Mouse (Mus musculus): ENCODE data around the gene Fstl5. TPM values are rescaled to one million over a fixed set of nuclear protein-coding genes. Genes with fewer than 3 reads are reported as not detected.
"Not testable (repeated sequence)": the region's sequence is repeated elsewhere in the genome, so short reads cannot be mapped to it uniquely, and the experiment has no call there.

The Fstl5 gene
- polyA plus RNA-seq, 1 experiment from 2014 or later: 5.8 TPM

- no peaks in the 10 kb centered on the region for H3K36me3 ChIP-seq
- H3K4me1 ChIP-seq (replicated peaks): no peaks in the 10 kb centered on the region
- WGBS: 89% methylated on average over 3 of the region's 3 CpGs
Measured at GRCm38 (mm10) chr3:76316991-76317390, 242.9 kb downstream of the Fstl5 start.

GRCm38 (mm10) chr3:76319531-76319930, 245.5 kb downstream of the Fstl5 start:
- H3K4me1 ChIP-seq (replicated peaks): no peaks in the 10 kb centered on the region
- no peak overlapping the region for H3K27ac ChIP-seq
- WGBS: 91% methylated on average over 4 of the region's 4 CpGs
- H3K27me3 ChIP-seq (ENCODE audit: insufficient read depth, poor library complexity, severe bottlenecking): no peaks in the 10 kb centered on the region
- no peaks in the 10 kb centered on the region for H3K36me3 ChIP-seq
- no peak overlapping the region for H3K4me3 ChIP-seq
- 0 out of 2 replicates have a peak, but pooled peaks cover 9% of the 10 kb centered on the region for H3K9me3 ChIP-seq
- no peak for DNase-seq (ENCODE audit: low spot score)

More at GRCm38 (mm10) chr3:76316991-76317390, 242.9 kb downstream of the Fstl5 start:
- Histone ChIP-seq H3K27ac (no peak overlapping the region), H3K9me3 (0 out of 2 replicates have a peak, but pooled peaks cover 9% of the 10 kb centered on the region), H3K27me3 (ENCODE audit: insufficient read depth, poor library complexity, severe bottlenecking) (no peaks in the 10 kb centered on the region), H3K4me3 (no peak overlapping the region)
- no peak for DNase-seq (ENCODE audit: low spot score)

GRCm38 (mm10) chr3:76322431-76322830, 248.4 kb downstream of the Fstl5 start:
- Histone ChIP-seq H3K9me3 (0 out of 2 replicates have a peak, but pooled peaks cover 9% of the 10 kb centered on the region), H3K4me3 (no peak overlapping the region), H3K4me1 (replicated peaks) (no peaks in the 10 kb centered on the region), H3K27ac (no peak overlapping the region), H3K27me3 (ENCODE audit: insufficient read depth, poor library complexity, severe bottlenecking) (no peaks in the 10 kb centered on the region), H3K36me3 (no peaks in the 10 kb centered on the region)
- WGBS: 86% methylated on average over 1 of the region's 1 CpGs
- DNase-seq (ENCODE audit: low spot score): no peak

- H3K27ac ChIP-seq: no peak overlapping the region
- DNase-seq (ENCODE audit: low spot score): no peak
- H3K4me1 ChIP-seq (replicated peaks): no peaks in the 10 kb centered on the region
- no peak overlapping the region for H3K4me3 ChIP-seq
- no peaks in the 10 kb centered on the region for H3K27me3 ChIP-seq (ENCODE audit: insufficient read depth, poor library complexity, severe bottlenecking)
- no peaks in the 10 kb centered on the region for H3K36me3 ChIP-seq
- WGBS: 87% methylated on average over 4 of the region's 4 CpGs
- H3K9me3 ChIP-seq: no peaks in the 10 kb centered on the region
Measured at GRCm38 (mm10) chr3:76336922-76337321, 262.9 kb downstream of the Fstl5 start.

- no peak overlapping the region for H3K4me3 ChIP-seq
- no peaks in the 10 kb centered on the region for H3K36me3 ChIP-seq
Measured at GRCm38 (mm10) chr3:76367000-76367399, 292.9 kb downstream of the Fstl5 start.

GRCm38 (mm10) chr3:76369910-76370309, 295.8 kb downstream of the Fstl5 start:
- H3K4me3 ChIP-seq: no peak overlapping the region
- no peak for DNase-seq (ENCODE audit: low spot score)
- H3K4me1 ChIP-seq (replicated peaks): no peaks in the 10 kb centered on the region
- H3K9me3 ChIP-seq: no peaks in the 10 kb centered on the region
- WGBS: 90% methylated on average over 4 of the region's 4 CpGs
- H3K36me3 ChIP-seq: no peaks in the 10 kb centered on the region
- no peak overlapping the region for H3K27ac ChIP-seq
- no peaks in the 10 kb centered on the region for H3K27me3 ChIP-seq (ENCODE audit: insufficient read depth, poor library complexity, severe bottlenecking)

More at GRCm38 (mm10) chr3:76367000-76367399, 292.9 kb downstream of the Fstl5 start:
- H3K4me1 ChIP-seq (replicated peaks): no peaks in the 10 kb centered on the region
- no peaks in the 10 kb centered on the region for H3K27me3 ChIP-seq (ENCODE audit: insufficient read depth, poor library complexity, severe bottlenecking)
- no peaks in the 10 kb centered on the region for H3K9me3 ChIP-seq
- no peak for DNase-seq (ENCODE audit: low spot score)
- H3K27ac ChIP-seq: no peak overlapping the region

- Histone ChIP-seq H3K9me3 (no peaks in the 10 kb centered on the region), H3K36me3 (no peaks in the 10 kb centered on the region), H3K27me3 (ENCODE audit: insufficient read depth, poor library complexity, severe bottlenecking) (no peaks in the 10 kb centered on the region), H3K4me1 (replicated peaks) (no peaks in the 10 kb centered on the region), H3K4me3 (no peak overlapping the region), H3K27ac (no peak overlapping the region)
- no peak for DNase-seq (ENCODE audit: low spot score)
- 91% methylated on average over 6 of the region's 6 CpGs for WGBS
Measured at GRCm38 (mm10) chr3:76428775-76429372, 354.8 kb downstream of the Fstl5 start.

- Histone ChIP-seq H3K4me1 (replicated peaks) (no peaks in the 10 kb centered on the region), H3K27me3 (ENCODE audit: insufficient read depth, poor library complexity, severe bottlenecking) (no peaks in the 10 kb centered on the region), H3K4me3 (no peak overlapping the region), H3K27ac (no peak overlapping the region), H3K9me3 (no peaks in the 10 kb centered on the region), H3K36me3 (no peaks in the 10 kb centered on the region)
- DNase-seq (ENCODE audit: low spot score): no peak
Measured at GRCm38 (mm10) chr3:76467229-76467874, 393.3 kb downstream of the Fstl5 start.

GRCm38 (mm10) chr3:76468147-76468546, 394.1 kb downstream of the Fstl5 start:
- H3K27me3 ChIP-seq (ENCODE audit: insufficient read depth, poor library complexity, severe bottlenecking): no peaks in the 10 kb centered on the region
- WGBS: 73% methylated on average over 1 of the region's 1 CpGs
- H3K4me1 ChIP-seq (replicated peaks): no peaks in the 10 kb centered on the region
- no peak overlapping the region for H3K27ac ChIP-seq
- H3K4me3 ChIP-seq: no peak overlapping the region
- no peak for DNase-seq (ENCODE audit: low spot score)
- H3K9me3 ChIP-seq: no peaks in the 10 kb centered on the region
- H3K36me3 ChIP-seq: no peaks in the 10 kb centered on the region

GRCm38 (mm10) chr3:76507891-76508290, 433.8 kb downstream of the Fstl5 start:
- 94% methylated on average over 3 of the region's 3 CpGs for WGBS
- not testable (repeated sequence) for H3K36me3 ChIP-seq; H3K4me1 ChIP-seq (replicated peaks)

GRCm38 (mm10) chr3:76508811-76509210, 434.7 kb downstream of the Fstl5 start:
- Histone ChIP-seq H3K9me3 (peaks cover 5% of the 10 kb centered on the region; the same call in 1 of the 2 replicates), H3K4me1 (replicated peaks) (no peaks in the 10 kb centered on the region), H3K4me3 (no peak overlapping the region), H3K36me3 (no peaks in the 10 kb centered on the region), H3K27ac (no peak overlapping the region), H3K27me3 (ENCODE audit: insufficient read depth, poor library complexity, severe bottlenecking) (no peaks in the 10 kb centered on the region)
- no peak for DNase-seq (ENCODE audit: low spot score)
- 95% methylated on average over 14 of the region's 14 CpGs for WGBS

More at GRCm38 (mm10) chr3:76507891-76508290, 433.8 kb downstream of the Fstl5 start:
- not testable (repeated sequence) for H3K4me3 ChIP-seq; H3K27me3 ChIP-seq (ENCODE audit: insufficient read depth, poor library complexity, severe bottlenecking); H3K27ac ChIP-seq; H3K9me3 ChIP-seq; DNase-seq (ENCODE audit: low spot score)

GRCm38 (mm10) chr3:76567346-76567745, 493.3 kb downstream of the Fstl5 start:
- no peak for DNase-seq (ENCODE audit: low spot score)
- H3K9me3 ChIP-seq: no peaks in the 10 kb centered on the region
- no peak overlapping the region for H3K4me3 ChIP-seq
- no peaks in the 10 kb centered on the region for H3K4me1 ChIP-seq (replicated peaks)
- H3K36me3 ChIP-seq: no peaks in the 10 kb centered on the region
- H3K27me3 ChIP-seq (ENCODE audit: insufficient read depth, poor library complexity, severe bottlenecking): no peaks in the 10 kb centered on the region
- no peak overlapping the region for H3K27ac ChIP-seq

GRCm38 (mm10) chr3:76572478-76572877, 498.4 kb downstream of the Fstl5 start:
- no peak overlapping the region for H3K4me3 ChIP-seq
- no peak for DNase-seq (ENCODE audit: low spot score)
- H3K36me3 ChIP-seq: no peaks in the 10 kb centered on the region
- 79% methylated on average over 3 of the region's 3 CpGs for WGBS
- no peaks in the 10 kb centered on the region for H3K4me1 ChIP-seq (replicated peaks)
- no peaks in the 10 kb centered on the region for H3K9me3 ChIP-seq
- H3K27me3 ChIP-seq (ENCODE audit: insufficient read depth, poor library complexity, severe bottlenecking): no peaks in the 10 kb centered on the region
- no peak overlapping the region for H3K27ac ChIP-seq
